Mouse (Mus musculus): ENCODE data around the gene Aars2.
A peak's percentile ranks its signal among the peaks of the same experiment; 100 is the strongest.

Aars2 gene

DNA sequence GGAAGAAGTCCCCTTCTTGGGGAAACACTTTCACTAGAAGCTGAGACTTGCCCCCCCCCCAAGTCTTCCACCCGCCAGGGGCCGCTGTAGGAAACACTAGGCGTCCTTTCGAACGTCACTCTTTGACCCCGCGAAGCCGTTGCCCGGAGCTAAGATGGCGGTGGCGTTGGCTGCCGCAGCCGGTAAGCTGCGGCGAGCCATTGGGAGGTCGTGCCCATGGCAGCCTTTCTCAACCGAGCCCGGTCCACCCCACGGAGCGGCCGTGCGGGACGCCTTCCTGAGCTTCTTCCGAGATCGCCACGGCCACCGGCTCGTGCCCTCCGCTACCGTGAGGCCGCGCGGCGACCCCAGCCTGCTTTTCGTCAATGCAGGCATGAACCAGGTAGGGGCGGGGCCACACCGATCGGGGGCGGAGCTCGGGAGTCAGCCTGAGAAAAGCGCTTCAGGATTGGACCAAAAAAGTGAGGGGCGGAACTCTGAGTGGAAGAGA lies at the start of gene Aars2:
Aars2 (plus strand) TSS at position 142 of the 490 bp plus-strand sequence.
- DNase-seq (ENCODE audit: low spot score), result peak; percentile 95

DNA sequence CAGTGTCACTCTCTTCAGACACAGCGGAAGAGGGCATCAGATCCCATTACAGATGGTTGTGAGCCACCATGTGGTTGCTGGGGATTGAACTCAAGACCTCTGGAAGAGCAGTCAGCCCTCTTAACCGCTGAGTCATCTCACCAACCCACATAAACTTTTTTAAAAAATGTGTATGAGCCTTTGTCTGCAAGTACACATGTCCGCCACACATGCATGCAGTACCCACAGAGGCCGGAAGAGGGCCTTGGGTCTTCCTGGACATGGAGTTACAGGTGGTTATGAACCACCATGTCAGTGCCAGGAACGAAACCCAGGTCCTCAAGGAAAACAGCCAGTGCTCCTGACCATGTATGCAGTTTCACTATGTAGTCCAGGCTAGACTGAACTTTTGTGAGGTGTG lies 49.2 kb upstream of the Aars2 start:
- no peak for DNase-seq (ENCODE audit: low spot score)

DNA sequence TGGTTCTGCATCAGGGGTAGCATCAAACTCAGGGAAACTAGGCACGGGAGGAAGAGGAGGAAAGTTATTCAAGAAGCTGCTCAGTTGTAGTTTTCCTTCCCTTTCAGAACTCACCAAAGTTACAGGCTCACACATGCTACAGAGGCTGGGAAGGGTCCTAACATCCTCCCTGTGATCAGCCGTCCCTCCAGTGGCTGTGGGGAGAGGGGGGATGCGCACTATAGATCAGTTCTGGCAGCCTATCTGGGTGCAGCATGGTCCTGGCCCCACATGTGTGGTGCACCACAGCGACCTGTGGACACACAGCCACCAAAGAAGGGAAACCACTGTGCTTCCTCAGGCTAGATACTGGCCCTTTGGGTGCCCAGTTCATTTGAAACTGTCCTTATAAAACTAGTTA lies 48.1 kb upstream of the Aars2 start:
- no peak for DNase-seq (ENCODE audit: low spot score)

DNA sequence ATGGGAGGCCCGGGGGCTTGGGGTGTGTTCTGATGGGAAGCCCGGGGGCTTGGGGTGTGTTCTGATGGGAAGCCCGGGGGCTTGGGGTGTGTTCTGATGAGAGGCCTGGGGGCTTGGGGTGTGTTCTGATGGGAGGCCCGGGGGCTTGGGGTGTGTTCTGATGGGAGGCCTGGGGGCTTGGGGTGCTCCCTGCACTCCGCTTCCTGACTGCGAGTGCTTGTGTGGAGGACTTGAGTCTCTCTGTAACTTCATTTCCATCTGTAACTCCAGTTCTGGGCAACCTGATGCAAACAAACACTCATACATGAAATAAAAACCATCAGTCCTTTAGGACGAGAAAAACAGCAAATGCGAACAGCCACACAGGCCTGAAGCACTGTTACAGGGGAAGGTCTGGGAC lies 47.6 kb upstream of the Aars2 start:
- no peak for DNase-seq (ENCODE audit: low spot score)

DNA sequence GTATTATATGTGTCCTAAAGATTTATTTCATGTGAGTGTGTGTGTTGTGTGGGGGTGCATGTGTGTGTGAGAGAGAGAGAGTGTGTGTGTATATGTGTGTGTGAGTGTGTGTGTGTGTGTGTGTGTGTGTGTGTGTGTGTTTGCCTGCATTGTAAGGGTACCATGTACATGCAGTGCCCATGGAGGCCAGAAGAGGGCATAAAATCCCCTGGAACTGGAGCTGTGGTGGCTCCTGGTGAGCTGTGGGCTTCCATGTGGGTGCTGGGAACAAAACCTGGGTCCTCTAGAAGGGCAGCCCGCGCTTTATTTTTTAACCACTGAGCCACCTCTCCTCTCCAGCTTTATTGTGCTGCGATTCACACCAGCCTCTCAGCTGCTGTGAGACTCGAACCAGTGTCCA lies 44.1 kb upstream of the Aars2 start:
- no peak for DNase-seq (ENCODE audit: low spot score)

DNA sequence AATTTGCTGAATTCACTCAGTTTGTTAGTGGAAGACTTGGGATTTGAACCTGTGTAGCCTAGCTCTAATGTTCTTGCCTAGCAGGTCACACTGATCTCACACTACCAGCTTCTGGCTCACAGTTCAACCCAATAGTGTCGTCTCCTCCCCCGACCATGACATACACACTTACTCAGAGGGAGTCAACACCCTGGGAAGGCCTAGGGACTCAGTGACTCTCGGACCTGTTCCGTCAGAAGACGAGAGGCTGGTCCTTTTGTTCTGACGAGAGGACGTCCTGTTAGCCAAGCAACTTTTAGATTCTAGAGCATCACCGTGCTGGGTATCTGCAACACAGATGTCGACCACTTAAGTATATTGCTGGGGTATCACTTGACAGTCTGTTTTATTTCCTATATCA lies 42.4 kb upstream of the Aars2 start:
- no peak for DNase-seq (ENCODE audit: low spot score)

DNA sequence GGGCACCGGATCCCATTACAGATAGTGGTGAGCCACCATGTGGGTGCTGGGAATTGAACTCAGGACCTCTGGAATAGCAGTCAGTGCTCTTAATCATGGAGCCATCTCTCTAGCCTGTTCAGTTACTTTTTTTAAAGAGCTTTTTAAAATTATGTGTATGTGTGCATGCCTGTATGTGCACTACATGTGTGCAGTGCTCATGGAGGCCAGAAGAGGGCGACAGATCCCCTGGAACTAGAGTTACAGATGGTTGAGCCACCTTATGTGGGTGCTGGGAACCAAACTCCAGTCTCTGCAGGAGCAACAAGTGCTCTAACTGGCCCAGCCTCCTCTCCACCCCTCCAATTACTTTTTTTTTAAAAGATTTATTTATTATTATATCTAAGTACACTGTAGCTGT lies 39.9 kb upstream of the Aars2 start:
- no peak for DNase-seq (ENCODE audit: low spot score)

DNA sequence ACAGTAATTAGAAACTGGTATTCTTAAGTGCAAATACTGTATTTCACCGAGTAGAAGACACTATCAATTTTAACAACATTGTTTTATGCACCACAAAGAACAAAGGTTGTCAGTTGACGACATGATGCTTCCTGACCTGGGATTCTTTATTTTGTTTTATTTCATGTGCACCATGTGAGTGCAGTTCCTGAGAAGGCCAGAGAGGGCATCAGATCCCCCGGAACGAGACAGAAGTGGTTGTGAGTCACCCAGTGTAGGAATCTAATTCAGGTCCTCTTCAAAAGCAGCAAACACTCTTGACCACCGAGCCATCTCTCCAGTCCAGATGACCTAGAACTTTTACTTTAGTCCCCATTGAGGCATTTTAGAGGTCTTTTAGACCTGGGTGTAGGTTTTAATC lies 38.3 kb upstream of the Aars2 start:
- DNase-seq (ENCODE audit: low spot score), result no peak

DNA sequence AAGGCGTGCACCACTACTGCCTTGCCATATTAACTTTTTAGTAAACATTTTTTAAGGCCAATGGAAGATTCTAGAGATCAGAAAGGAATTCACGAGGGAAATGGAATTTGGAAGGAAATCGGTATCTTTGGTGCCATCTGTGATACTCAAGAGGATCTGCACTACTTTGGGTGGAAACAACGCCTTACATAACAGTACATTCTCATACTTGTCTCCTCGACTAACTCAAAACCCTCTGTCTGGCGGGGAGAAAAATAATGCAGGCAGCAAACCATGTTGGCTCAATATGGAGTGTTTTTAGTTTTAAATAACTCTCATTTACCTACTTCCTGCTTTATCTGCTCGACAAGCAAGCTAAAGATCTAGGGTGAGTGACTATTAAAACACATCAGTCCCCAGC lies 35.9 kb upstream of the Aars2 start:
- no peak for DNase-seq (ENCODE audit: low spot score)

DNA sequence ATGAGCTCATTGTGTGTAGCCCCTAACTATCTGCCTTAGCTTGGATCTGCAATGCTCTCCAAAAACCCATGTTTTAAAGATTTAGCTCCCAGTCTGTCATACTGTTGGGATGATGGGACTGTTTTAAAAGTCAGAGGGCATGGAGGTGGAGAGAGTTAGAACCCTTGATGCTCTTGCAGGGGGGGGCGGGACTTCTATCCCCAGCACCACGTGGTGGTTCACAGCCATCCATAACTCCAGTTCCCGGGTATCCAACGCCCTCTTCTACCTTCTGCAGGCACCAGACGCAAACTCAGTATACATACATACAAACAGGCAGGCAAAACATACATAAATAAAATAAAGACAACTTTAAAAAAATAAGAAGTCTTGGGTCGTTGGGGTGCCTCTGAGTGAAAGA lies 33.0 kb upstream of the Aars2 start:
- no peak for DNase-seq (ENCODE audit: low spot score)

DNA sequence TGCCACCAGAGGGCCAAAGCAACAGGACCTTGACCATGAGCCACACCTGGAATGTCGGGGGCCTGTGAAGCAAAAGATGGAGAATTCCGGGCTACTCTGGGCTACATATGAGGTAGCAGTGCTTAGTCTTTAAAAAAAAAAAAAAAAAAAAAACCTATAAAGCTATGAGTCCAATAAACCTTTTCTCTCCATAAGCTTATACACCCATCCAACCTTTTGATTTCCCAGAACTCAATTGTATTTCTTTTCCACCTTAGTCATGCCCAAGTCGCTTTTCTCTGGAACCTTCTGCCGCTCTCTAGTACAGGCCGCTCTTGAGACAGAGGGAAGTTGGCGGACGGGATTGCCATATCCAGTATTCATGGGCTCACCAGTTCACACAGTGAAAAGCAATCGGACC lies 32.5 kb upstream of the Aars2 start:
- DNase-seq (ENCODE audit: low spot score), result no peak

DNA sequence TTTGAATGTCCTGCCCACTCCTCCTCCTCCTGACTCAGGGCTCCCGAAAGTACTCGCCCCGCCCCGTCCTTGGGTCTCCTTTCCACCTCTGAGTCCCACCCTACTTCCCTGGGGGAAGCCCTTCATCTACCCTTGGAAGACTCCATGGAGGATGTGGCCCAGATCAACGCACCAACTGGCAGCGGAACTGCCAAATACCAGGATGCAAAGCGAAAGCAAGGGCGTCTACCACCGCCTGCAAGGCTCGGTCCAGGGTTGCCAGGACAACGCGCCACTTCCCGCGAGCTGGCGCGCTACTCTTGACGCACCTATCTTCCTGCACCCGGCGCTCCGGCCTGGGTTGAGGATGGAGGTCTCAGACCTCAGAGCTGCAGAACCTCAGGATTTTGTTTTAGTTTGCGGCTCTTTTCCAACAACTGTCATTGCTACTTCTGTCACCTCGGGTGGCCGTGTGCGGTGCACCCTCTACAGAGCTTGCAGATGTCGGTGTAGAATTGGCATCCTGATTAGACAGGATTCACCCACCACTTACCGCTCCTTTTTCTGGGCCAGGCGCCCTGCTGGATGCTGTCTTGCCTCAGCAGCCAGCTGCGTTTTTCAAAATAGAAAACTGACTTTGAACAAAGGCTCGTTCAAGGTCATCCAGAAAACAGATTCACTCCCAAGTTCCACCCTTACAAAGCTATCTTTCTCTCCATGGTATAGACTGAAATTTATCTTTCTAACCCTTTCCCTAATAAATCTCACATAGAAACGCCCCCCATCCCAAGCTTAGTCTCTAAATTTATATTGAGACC lies 31.8 kb upstream of the Aars2 start, which contains the start of gene Spats1:
Spats1 (minus strand) TSS at position 747 of the 797 bp plus-strand sequence.
- peak; percentile 80 for DNase-seq (ENCODE audit: low spot score)

DNA sequence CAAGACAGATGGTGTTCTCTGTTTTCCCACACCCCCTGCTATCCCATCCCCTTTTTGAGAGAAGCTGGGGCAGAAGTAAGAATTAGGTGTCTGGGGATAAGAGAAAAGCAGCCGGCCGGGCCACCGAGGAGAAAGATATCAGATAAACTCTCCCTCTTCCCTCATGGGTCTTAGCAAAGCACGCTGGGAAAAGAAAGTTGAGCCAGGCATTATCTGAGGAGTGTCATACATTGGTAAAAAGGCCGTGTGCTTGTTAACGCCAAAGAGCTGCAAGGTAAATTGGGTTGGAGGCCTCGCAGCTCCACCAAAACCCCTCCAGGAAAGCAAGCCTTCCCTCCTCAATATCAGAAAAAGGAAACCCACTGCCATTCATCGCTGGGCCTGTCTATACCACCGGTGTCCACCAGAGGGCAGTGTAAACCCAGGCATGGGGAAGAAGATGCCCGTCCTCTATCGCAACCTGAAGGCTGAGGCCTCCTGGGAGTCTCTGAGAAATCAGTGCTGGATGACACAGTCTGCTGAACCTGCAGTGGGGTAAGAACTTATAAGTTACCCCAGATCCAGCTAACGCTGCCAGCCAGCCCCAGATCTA lies 28.3 kb upstream of the Aars2 start:
- peak; percentile 86 for DNase-seq (ENCODE audit: low spot score)

DNA sequence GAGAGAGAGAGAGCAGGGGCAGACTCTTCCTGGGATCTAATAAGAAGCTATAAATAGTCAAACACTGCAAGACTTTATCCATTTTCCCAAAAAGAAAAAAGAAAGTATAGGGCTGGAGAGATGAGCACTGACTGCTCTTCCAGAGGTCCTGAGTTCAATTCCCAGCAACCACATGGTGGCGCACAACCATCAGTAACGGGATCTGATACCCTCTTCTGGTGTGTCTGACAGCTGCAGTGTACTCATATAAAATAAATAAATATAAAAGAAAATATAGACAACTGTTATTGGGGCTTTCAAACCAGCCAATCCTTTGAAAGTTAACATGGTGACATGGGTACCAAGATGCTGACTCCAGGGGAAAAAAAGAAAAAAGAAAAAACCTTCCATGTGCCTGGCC lies 26.2 kb upstream of the Aars2 start:
- DNase-seq (ENCODE audit: low spot score), result no peak

DNA sequence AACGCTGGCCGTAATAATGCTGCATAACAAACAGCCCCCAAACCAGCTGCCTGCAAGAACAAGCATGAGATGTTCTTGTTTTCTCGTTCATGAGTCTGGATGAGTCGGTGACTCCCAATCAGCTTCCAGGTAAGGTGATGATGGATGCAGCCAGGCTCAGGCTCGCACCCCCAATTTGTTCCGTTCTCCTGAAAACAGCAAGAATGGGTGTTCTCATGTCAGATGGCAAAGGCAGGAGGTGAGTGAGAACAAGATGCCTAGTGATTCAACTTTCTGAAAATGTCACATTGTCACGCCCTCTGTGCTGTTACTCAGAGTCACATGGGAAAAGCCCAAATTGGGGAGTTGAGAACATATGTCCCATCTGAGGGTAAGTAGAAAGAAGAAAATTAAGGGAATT lies 21.1 kb upstream of the Aars2 start:
- no peak for DNase-seq (ENCODE audit: low spot score)

DNA sequence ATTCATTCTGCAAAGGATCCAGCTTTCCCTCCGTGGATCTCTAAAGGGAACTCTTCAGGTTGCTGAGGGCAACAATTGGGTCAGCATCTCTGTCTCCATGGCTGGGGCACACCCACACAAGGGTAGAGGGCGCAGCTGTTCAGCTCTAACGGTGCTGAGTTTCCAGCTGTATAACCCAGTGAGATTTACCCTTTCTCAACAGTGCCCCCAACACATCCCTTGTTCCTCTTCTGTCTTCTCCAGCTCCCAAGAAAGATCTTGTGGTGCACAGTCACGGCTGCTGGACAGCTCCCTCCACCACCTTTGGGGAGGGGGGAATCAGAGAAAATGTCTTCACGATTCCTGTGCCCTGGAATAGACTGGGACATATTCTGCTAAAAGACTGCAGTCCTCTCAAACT lies 19.4 kb upstream of the Aars2 start:
- DNase-seq (ENCODE audit: low spot score), result no peak

DNA sequence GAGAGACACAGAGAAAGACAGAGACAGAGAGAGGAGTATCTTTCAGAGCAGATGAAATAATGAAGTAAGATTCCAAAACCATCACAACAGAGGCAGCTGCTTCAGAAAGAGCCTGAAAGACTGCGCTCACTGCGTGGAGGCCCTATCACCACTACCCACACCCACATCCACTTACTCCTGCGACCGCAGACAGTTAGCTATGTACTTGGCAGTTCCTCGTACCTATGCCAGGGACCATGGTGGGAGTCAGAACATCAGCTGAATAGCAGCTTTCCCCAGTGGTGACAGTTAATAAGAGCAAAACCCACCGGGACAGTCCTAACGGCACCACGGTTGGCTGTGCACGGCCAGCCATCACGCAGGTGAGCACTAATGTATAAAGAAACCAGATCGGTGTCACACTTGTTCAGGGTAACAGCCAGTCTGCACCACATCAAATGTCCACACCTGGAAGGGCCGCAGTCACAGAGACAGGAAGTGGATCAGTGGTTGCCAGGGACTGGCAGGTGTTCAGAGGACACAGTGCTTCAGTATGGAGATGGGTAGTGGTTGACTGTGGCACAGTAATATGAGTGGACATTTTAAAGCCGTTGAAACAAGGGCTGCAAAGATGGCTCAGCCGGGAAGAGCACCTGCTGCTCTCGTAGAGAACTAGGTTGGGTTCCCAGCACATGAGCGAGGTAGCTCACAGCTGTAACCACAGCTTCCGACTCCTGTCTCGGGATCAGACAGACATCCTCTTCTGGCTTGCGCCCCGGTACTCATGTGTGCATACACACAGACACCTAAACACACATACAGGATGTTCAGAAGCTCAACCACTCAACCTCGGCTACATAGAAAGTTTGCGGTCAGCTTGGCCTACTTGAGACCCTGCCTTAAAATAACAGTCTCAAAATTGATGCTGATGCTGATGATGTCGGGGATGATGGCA lies 18.1 kb upstream of the Aars2 start:
- no peak for DNase-seq (ENCODE audit: low spot score)

DNA sequence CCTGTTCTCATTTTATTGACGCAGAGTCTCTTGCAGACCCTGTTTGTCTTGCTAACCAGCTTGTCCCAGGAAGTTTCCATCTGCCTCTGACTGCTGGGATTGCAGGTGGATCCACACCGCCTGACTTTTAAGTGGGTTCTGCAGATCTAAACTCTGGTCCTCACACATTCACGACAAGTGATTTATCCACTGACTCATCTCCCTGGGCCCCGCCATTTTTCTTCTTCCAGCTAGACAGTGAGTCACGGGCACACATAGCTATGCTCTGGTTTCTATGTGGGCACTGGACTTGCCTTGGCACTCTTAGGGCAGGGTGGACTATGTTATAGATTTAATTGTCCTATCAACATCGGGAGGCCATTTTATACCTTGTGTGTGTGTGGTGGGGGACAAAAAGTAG lies 16.9 kb upstream of the Aars2 start:
- no peak for DNase-seq (ENCODE audit: low spot score)

DNA sequence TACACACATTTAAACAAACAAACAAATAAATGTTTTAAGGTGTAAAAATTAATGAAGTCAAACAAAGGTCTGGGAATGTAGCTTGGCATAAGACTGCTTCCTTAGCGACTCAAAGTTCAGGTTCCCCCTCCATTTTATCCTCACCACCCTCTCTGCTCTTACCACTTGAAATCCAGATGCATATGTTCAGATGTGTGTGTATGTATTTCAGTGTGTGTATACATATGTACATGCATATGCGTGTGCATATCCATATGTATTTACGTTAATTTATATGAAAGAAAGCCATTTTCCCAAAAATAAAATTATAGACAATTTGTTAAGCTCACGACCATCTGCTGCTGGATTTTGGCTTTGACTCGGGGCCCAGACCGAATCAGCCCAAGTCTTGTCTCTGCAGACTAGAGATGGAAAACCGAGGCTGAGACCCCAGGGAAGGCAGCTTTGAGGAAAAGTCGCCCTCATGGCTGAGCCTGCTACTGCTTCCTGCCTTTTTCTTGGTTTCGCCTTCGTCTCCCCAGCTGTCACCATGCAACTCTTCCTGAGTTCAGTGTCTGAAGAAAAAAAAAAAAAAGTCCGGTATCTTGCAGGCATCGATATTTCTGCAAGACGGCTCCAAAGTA lies 16.0 kb upstream of the Aars2 start:
- DNase-seq (ENCODE audit: low spot score), result no peak

DNA sequence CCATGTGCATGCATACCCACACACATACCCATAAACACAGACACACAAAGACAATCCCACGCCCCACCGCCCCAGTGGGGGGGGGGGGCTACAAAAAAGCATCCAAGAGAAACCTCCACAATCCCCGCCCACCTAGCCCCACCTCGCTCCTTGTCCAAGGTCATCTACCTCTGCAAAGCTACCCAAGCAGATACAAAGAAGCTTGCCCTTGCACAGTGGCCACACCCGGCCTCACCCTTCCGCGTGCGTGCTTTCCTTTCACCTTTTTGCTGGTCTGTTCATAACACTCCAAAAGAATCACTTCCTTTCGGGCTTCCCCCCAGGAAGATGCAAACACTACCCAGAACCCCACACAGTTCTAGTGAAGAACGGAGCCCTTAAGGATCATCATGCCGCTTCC lies 11.2 kb upstream of the Aars2 start:
- DNase-seq (ENCODE audit: low spot score), result no peak

DNA sequence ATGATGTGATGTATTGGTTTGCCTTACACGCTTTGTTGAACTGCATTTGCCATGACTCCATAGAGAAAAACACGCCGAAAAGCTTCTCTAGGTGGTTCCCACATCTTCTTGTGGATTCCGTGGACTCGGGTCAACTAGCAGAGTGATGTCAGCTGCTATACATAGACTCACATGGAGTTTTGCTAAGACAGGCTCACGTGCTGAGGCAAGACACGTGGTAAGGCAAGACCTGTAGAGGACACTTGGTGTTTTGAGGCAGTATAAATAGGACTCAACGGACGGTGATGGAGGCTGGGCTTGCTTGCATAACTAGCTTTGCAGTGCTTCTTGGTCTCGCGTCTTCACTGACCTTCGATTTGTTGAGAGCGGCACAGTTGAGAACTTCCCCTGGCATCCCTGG lies 8.2 kb upstream of the Aars2 start:
- DNase-seq (ENCODE audit: low spot score), result no peak

DNA sequence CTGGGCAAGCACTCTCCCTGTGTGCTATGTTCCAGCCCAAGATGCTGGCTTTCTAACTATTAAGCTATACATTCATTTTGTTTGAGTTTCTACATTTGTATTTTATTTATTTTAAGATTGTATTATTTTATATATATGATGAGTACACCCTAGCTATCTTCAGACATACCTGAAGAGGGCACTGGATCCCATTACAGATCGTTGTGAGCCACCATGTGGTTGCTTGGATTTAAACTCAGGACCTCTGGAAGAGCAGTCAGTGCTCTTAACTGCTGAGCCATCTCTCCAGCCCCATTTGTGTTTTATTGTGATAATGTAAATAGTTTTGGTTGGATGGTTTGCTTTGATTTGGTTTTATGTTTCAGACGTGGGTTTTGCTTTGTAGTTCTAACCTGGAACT lies 7.1 kb upstream of the Aars2 start:
- no peak for DNase-seq (ENCODE audit: low spot score)
